Mouse (Mus musculus) embryonic fibroblast, embryonic 13.5 days (primary cell): ENCODE data around the gene Lrrc56.

ENCODE experiments used
- CTCF ChIP-seq: IDR thresholded peaks from 2 replicates; pipeline ENCODE4 v1.5.1; 2011; ENCODE audit warnings: mild to moderate bottlenecking, control low read depth, low read length, moderate library complexity, borderline replicate concordance; ENCODE audit not compliant: insufficient read depth
- POLR2A ChIP-seq: IDR thresholded peaks from 2 replicates; pipeline ENCODE4 v1.6.1; 2011; ENCODE audit warnings: low read depth, mild to moderate bottlenecking, control low read depth, low read length, moderate library complexity

GRCm38 (mm10) chr7:141164397-141164796 is 29.6 kb upstream of the Lrrc56 start:
- no peak for TF ChIP-seq POLR2A
- TF ChIP-seq CTCF: no peak
